Mouse (Mus musculus): ENCODE results near the gene Btrc.

DNA sequence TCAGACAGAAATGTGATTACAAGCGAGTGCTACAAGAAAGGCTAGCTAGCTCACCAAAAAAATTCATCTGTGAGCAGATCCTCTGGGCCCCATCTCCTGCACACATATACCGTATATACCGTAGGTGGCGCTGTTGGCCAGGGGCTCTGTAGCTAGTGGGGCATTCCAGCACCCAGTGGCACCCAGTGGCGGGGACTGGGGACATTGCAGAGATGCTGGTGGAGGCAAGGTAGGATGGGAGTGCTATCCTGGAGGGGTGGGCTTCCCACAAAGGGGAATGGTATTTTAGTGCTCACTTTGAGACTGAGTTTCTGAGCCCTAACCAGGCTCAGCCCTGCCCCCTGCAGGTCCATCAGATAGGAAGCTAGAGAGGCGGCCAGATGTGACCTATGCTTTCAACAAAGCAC lies 210.3 kb downstream of the Btrc start:
- TF ChIP-seq JUND (IDR thresholded peaks at IDR 0.05; ENCODE audit: low read depth, low read length) (no peak), TBP (IDR thresholded peaks at IDR 0.05; ENCODE audit: low read depth, low read length) (no peak), CTCF (IDR thresholded peaks at IDR 0.05 in 2 of 3, conservative IDR thresholded peaks at IDR 0.05 in 1 of 3; ENCODE audit: control insufficient read depth in 1 of 3, insufficient read depth in 1 of 3, low read depth in 2 of 3, low read length in 3 of 3, poor library complexity in 1 of 3, severe bottlenecking in 1 of 3) (peak; percentile 91 to 95 (median 94)), POLR2A (IDR thresholded peaks at IDR 0.05; ENCODE audit: control insufficient read depth in 1 of 2, insufficient read depth in 1 of 2, low read depth in 1 of 2, low read length in 2 of 2, poor library complexity in 1 of 2) (no peak; a peak in 1 of 4 replicates)
